Mouse (Mus musculus) cerebellum, postnatal 25 days (tissue): Measurements from ENCODE around the gene Dnmt3l.

Experiments used
- DNase-seq, 2 experiments: peaks; one replicate each; pipeline ENCODE4 v3.0.0; 2021; ENCODE audit warnings: mixed read lengths in 2 of 2

Dnmt3l gene

DNA sequence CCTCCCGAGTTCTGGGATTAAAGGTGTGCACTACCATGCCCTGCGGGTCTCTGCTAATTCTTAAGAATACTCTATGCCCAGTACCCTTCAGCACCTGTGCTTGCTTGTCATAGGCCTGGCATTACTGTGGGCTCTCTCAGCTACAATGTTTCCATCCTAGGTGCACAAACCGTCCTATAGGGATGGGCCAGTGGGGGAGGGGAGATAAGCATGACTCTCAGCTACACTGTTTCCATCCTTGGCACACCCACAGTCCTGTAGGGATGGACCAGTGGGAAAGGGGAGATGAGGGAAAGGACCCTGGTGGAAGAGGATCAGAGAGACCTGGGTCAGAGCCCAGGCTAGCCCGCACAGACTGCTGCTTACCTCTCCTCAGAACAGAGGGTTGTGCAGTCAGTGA lies 4.6 kb upstream of the Dnmt3l start:
- DNase-seq = no peak

DNA sequence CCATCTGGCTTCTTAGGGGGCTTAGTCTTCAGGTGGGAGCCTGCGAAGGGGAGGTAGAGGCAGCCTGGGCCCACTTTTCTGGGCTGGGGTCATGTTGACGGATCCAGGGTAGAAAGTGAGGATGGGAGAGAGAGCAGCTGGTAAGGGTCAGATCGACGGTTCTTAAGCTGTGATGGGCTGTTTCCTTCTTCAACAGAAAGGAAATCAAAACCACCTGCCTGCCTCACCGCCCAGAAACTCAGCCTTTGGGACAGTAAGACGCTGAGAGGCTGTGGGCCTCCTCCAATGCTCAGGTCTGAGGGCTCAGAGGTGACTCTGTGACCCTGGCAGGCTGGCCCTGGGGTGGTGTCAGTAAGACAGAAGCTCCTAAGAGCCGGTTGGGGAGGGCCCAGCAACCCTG lies 349 bp downstream of the Dnmt3l start:
- DNase-seq = no peak

DNA sequence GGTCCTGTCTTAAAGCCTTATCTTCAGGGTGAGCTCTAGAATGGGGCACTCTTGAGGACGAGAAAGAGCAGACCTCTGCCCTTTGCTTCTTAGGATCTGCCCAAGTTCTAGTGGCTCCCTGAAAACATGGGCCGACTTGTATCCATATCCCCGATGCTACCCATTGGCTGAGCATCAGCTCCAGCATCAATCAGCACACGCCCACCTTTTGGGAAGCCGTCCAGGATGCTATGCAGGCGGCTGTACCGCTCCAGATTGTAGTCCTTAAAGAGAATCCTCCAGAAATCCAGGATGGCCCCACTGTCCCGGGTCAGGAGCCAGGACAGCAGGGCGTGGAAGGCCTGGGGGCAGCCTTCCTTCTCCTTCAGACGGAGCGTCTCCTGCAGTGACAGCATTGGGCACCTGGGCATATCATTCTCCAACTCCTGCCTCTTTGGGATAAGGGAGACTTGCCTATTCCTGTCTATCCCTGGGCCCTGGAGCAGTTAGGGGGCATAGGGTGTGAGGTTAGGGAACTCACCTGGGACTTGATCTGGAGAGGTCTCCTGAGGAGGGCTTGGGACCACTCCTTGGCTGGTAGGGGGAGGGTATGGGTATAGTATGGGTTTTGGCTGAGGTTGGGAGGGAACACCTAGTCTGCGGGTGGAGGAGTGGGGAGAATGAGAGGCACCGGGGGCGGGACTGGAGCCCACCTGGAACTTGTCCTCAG lies 1.1 kb downstream of the Dnmt3l start:
- no peak for DNase-seq

- peak; percentile 58 to 74 for DNase-seq
Observed at GRCm38 (mm10) chr10:78043406-78043836, 1.7 kb downstream of the Dnmt3l start, which contains the start of gene Aire. Gene Aire (minus strand): TSS chr10:78043610.

DNA sequence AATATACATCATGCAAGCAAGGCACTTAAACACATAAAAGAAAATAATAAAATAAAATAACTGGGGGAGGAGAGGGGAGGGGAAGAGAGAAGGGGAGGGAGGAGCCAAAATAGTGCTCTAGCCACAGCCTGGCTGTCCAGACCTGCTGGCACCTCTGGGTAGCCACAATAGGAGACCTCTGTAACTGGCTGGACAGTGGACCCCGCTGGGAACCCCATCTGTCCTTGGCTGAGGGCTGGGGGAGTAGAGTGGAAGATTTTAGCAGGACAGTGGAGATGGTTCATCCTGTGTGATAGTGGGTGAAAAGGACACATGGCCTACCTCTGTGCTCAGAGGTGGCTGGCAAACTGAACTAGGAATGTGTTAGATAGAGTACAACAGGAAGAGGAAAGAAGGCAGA lies 2.8 kb downstream of the Dnmt3l start:
- DNase-seq = no peak

- DNase-seq = no peak
Observed at GRCm38 (mm10) chr10:78046388-78046787, 4.6 kb downstream of the Dnmt3l start.

DNA sequence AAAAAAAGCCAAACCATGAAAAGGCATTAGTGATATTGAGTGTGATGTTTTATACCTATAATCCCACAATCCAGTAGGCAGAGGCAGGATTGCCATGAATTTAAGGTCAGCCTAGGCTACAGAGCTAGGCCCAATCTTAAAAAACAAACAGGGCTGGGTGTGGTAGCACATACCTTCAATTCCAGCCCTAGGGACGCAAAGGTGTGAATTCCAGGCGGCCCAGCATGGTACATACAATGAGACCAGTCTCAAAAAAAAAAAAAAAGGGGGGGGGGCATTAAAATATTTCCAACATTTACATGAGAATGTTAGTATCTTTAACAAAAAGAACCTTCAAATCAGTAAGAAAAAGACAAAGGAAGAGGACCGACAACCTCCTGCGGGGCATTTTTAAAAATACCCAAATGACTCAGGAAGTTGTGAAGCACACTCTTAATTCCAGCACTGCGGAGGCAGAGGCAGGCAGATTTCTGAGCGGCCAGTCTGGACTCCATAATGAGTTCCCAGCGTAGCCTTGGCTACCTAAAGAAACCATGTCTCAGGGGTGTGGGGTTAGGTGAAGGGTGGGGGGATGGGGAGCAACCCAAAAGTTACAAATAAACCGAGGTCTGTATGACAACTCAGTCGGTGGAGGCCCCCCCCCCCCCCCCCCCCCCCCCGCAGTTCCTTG lies 6.4 kb downstream of the Dnmt3l start:
- DNase-seq = no peak

DNA sequence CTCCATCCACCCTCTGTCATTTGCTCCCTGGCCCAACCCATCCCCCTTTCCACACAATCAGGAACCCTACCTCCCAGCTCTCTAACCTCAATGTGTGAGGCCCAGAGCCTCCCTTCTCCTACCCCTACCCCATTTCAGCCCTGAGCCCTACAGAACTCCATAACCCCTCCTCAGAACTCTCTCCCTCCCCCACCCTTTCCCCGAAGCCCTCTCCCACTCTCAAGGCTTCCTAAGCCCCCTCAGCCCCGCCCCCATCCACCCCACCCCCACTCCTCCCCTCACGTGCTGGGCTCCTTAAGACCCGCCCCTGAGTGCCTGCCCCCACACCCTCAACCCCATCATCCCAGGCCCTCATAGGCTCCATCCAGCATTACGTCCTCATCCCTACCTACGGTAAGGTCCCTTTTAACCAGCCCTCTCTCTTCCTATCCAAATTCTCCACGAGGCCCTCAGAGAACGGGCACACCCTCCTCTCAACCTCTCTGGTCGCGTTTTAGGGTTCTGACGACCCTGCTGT lies 7.8 kb downstream of the Dnmt3l start:
- DNase-seq = no peak

DNA sequence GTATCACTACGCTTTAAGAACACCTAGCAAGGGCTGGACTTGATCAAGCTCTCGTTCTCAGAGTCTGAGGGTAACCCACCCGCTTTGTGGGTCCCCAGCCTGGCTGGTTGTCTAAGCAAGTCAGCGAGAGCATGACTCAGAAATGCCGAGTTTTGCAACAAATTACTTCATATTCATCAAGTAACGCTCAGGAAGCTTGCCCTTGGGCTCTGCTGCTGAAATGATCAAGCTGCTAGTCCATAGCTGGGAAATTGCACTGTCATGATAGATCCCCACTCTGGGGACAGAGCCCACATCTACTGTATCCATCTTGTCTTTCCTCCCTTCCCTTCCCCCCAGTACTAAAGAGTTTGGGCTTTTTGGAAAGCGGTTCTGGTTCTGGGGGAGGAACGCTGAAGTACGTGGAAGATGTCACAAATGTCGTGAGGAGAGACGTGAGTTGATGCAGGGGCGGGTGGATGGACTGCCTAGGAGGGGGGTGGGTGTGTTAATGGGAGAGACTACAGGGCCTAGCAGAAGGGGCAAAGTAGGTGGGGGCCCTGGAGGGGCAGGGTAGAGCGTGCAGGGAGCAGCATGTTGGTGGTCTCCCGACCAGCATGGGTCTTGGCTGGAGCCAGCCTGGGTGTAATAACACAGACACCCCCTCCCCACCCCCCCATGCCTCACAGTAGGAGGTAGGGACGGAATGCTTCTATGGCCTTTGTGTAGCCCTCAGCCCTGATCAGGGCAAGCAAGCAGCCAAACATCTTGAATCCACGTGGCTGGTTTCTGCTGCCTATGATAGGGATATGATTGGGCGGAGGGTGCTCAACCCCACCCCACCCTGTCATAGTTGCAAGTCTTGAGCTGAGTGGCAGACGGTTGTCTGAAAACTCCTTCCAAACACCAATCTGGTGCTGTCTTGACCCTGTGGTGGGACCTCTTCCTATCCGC lies 13.2 kb downstream of the Dnmt3l start:
- no peak for DNase-seq

DNA sequence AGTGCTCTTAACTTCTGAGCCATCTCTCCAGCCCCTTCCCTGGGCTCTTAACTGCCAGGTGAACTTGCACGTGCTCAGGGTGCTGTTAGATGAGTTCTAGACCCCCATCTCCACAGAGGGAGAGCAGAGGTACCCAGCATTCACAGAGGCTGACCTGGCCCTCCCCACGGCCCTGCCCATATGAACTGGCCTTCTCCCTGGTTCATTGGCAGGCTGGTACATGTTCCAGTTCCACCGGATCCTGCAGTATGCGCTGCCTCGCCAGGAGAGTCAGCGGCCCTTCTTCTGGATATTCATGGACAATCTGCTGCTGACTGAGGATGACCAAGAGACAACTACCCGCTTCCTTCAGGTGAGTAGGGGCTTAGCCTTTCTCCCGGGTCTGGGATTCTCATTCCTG lies 15.3 kb downstream of the Dnmt3l start:
- no peak for DNase-seq

- DNase-seq = no peak
Observed at GRCm38 (mm10) chr10:78063122-78063521, 21.4 kb downstream of the Dnmt3l start.

- DNase-seq = peak in 1 of 2 experiments; percentile 15
Observed at GRCm38 (mm10) chr10:78067226-78067625, 25.5 kb downstream of the Dnmt3l start.

GRCm38 (mm10) chr10:78068541-78068940 lies 26.8 kb downstream of the Dnmt3l start:
- DNase-seq = no peak

- peak; percentile 73 to 81 for DNase-seq
Observed at GRCm38 (mm10) chr10:78069101-78070011, 27.6 kb downstream of the Dnmt3l start, which contains the start of gene Icosl. Gene Icosl (plus strand): TSS chr10:78069302.

GRCm38 (mm10) chr10:78074151-78074550 lies 32.4 kb downstream of the Dnmt3l start:
- DNase-seq = no peak

DNA sequence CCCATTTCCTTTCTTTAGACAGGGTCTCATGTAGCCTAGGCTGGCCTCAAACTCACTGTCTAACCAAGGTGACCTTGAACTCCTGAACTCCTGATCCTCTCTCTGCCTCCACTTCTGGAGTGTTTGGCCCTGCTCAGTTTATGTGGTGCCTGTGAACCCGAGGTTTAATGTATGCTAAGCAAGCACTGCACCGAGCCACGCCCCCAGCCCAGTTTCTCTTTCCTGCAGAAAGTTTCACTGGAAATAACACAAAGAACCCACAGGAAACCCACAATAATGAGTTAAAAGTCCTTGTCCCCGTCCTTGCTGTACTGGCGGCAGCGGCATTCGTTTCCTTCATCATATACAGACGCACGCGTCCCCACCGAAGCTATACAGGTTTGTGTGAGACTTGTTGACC lies 33.2 kb downstream of the Dnmt3l start:
- DNase-seq = no peak

GRCm38 (mm10) chr10:78077862-78078261 lies 36.1 kb downstream of the Dnmt3l start:
- DNase-seq = no peak

- no peak for DNase-seq
Observed at GRCm38 (mm10) chr10:78078276-78078675, 36.5 kb downstream of the Dnmt3l start.

DNA sequence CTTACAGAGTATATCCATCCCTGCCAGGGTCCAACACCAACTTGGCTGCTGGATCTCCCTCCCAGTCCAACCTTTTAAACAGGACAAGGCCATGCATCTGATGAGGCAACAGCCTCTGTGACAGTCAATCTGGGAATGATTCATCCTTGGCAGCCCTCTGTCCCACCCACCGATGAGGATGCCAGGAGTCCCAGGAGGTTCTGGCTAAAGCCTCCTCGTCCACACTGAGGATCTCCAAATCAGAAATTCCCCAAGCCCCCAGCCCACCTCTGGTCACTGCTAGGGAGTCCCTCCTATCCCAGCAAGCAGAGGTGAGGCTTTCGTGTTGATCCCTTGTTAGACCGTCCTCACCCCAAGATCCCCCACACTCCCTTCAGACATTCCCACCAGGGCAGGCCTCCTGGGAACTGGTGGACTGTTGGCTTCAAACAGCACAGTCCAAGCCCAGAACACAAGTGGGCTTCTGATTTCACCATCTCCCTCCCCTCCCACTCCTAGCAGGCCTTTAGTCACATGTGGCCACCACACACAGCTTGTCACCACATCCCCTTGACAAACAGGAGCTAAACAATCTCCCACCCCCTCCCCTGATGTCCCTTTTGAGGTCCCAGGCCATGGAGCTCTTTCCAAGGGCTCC lies 38.3 kb downstream of the Dnmt3l start:
- DNase-seq = no peak

DNA sequence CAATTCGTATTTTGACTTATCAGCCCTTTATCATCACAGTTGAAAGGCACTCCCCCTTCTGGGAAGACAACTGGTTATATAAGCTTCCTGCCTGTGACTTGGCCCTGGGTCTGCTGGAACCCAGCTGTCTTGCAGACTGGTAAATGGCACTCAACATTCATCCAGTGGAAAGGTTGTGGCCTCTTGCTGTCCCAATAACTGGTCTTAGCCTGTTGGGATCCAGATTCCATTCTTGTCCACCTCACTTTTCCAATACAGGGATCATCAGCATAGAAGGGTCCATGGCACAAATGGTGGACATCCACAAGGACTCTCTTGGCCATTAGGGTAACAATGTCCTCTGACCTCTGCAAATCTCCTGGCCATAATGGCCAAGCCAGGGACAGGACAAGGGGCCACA lies 42.3 kb downstream of the Dnmt3l start:
- DNase-seq = no peak

- no peak for DNase-seq
Observed at GRCm38 (mm10) chr10:78085711-78086110, 44.0 kb downstream of the Dnmt3l start.
